Mouse (Mus musculus): ENCODE measurements at regions not wholly inside any gene's neighbourhood (a gene's known extent, or its start where the extent isn't known, plus 50 kb on each side); places are given as distances from the start of the nearest gene placed in this dataset.

DNA sequence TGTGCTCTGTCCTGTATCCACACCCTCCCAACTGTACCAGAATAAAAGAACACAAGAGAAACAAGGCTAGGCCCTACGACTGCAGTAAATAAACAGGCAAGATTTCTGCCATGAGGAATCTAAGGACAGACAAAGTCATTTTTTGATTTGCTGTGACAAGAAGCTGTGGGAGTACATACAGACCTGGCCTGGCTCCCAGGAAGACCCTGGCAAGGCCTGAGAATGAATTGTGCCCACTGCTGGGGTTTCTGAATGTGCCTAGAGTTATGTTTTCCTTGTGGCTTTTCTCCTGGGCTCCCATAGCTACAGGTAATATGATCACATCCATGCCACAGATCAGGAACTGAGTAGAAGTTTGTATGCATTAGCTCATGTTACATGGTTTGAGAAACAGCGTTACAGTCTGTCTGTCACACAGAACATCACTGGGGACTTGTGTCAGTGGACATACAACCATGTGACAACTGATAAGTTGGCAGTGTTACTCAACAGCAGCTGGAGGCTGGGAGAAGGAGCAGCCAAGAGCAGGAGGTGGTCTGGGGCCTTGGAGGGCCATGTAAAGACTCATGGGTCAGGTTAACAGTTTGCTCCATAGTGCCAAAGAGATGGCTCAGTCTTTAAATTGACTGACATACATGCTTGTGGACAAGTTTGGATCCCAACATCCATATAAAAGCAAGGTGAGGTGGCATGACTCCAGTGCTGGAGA lies 285.6 kb upstream of the Eif4g2 start:
- Histone ChIP-seq H3K4me1 (replicated peaks; ENCODE audit: control insufficient read depth, insufficient read depth, low read length) (no peaks in the 10 kb centered on the region), H3K27me3 (ENCODE audit: control insufficient read depth, insufficient read depth, low read length) (no peaks in the 10 kb centered on the region), H3K27ac (ENCODE audit: control insufficient read depth, insufficient read depth, low read length) (no peak overlapping the region), H3K4me3 (ENCODE audit: control insufficient read depth, insufficient read depth, low read length) (no peak overlapping the region), H3K36me3 (ENCODE audit: control insufficient read depth, insufficient read depth, low read length) (no peaks in the 10 kb centered on the region)
- no peak for TF ChIP-seq POLR2A (IDR thresholded peaks at IDR 0.05; ENCODE audit: control insufficient read depth, extremely low read depth, insufficient read depth, low read length, poor library complexity)
- no peak for TF ChIP-seq CTCF (IDR thresholded peaks at IDR 0.05; ENCODE audit: borderline replicate concordance, control insufficient read depth, extremely low read depth, insufficient read depth, low read length, poor library complexity)
- 98% methylated on average over 2 of the region's 2 CpGs for WGBS
- no peak for DNase-seq

GRCm38 (mm10) chr7:111366951-111367653 lies 284.3 kb upstream of the Eif4g2 start:
- Histone ChIP-seq H3K4me1 (replicated peaks; ENCODE audit: control insufficient read depth, insufficient read depth, low read length) (no peaks in the 10 kb centered on the region), H3K36me3 (ENCODE audit: control insufficient read depth, insufficient read depth, low read length) (no peaks in the 10 kb centered on the region), H3K27ac (ENCODE audit: control insufficient read depth, insufficient read depth, low read length) (no peak overlapping the region), H3K4me3 (ENCODE audit: control insufficient read depth, insufficient read depth, low read length) (no peak overlapping the region), H3K27me3 (ENCODE audit: control insufficient read depth, insufficient read depth, low read length) (no peaks in the 10 kb centered on the region)
- 94% methylated on average over 4 of the region's 4 CpGs for WGBS
- DNase-seq, result no peak
- TF ChIP-seq CTCF (IDR thresholded peaks at IDR 0.05; ENCODE audit: borderline replicate concordance, control insufficient read depth, extremely low read depth, insufficient read depth, low read length, poor library complexity) (no peak), POLR2A (IDR thresholded peaks at IDR 0.05; ENCODE audit: control insufficient read depth, extremely low read depth, insufficient read depth, low read length, poor library complexity) (no peak)

- H3K4me1 ChIP-seq (replicated peaks; ENCODE audit: control insufficient read depth, insufficient read depth, low read length), result no peaks in the 10 kb centered on the region
- no peaks in the 10 kb centered on the region for H3K36me3 ChIP-seq (ENCODE audit: control insufficient read depth, insufficient read depth, low read length)
- no peak overlapping the region for H3K27ac ChIP-seq (ENCODE audit: control insufficient read depth, insufficient read depth, low read length)
- no peak for DNase-seq
- no peaks in the 10 kb centered on the region for H3K27me3 ChIP-seq (ENCODE audit: control insufficient read depth, insufficient read depth, low read length)
- WGBS, result 79% methylated on average over 5 of the region's 5 CpGs
- H3K4me3 ChIP-seq (ENCODE audit: control insufficient read depth, insufficient read depth, low read length), result no peak overlapping the region
- TF ChIP-seq CTCF (IDR thresholded peaks at IDR 0.05; ENCODE audit: borderline replicate concordance, control insufficient read depth, extremely low read depth, insufficient read depth, low read length, poor library complexity), result no peak
- no peak for TF ChIP-seq POLR2A (IDR thresholded peaks at IDR 0.05; ENCODE audit: control insufficient read depth, extremely low read depth, insufficient read depth, low read length, poor library complexity)
These were observed 282.6 kb upstream of the Eif4g2 start for GRCm38 (mm10) chr7:111365384-111365783.

DNA sequence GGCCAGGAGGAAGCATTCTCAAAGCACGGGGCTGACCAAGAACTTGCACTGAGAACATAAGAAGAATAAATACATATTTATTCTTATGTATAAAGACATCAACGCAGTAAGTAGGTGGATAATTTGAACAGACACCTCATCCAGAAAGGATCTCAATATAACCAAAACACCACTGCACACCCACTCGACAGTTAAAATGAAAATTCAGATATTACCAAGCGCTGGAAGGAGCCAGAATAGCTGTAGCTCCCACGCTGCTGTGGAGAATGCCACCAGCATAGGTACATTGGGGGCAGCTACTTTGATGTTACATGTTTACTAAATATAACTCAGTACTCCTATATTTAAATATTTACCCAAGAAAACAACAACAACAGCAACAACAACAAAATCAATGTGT lies 280.4 kb upstream of the Eif4g2 start:
- no peak overlapping the region for H3K27ac ChIP-seq (ENCODE audit: control insufficient read depth, insufficient read depth, low read length)
- DNase-seq, result no peak
- WGBS, result 90% methylated on average over 5 of the region's 5 CpGs
- no peak overlapping the region for H3K4me3 ChIP-seq (ENCODE audit: control insufficient read depth, insufficient read depth, low read length)
- no peaks in the 10 kb centered on the region for H3K4me1 ChIP-seq (replicated peaks; ENCODE audit: control insufficient read depth, insufficient read depth, low read length)
- TF ChIP-seq CTCF (IDR thresholded peaks at IDR 0.05; ENCODE audit: borderline replicate concordance, control insufficient read depth, extremely low read depth, insufficient read depth, low read length, poor library complexity) (no peak), POLR2A (IDR thresholded peaks at IDR 0.05; ENCODE audit: control insufficient read depth, extremely low read depth, insufficient read depth, low read length, poor library complexity) (no peak)
- H3K36me3 ChIP-seq (ENCODE audit: control insufficient read depth, insufficient read depth, low read length), result no peaks in the 10 kb centered on the region
- H3K27me3 ChIP-seq (ENCODE audit: control insufficient read depth, insufficient read depth, low read length), result no peaks in the 10 kb centered on the region

- no peak overlapping the region for H3K4me3 ChIP-seq (ENCODE audit: control insufficient read depth, insufficient read depth, low read length)
- 81% methylated on average over 4 of the region's 4 CpGs for WGBS
- H3K4me1 ChIP-seq (replicated peaks; ENCODE audit: control insufficient read depth, insufficient read depth, low read length), result no peaks in the 10 kb centered on the region
- TF ChIP-seq POLR2A (IDR thresholded peaks at IDR 0.05; ENCODE audit: control insufficient read depth, extremely low read depth, insufficient read depth, low read length, poor library complexity) (no peak), CTCF (IDR thresholded peaks at IDR 0.05; ENCODE audit: borderline replicate concordance, control insufficient read depth, extremely low read depth, insufficient read depth, low read length, poor library complexity) (no peak)
- no peak overlapping the region for H3K27ac ChIP-seq (ENCODE audit: control insufficient read depth, insufficient read depth, low read length)
- DNase-seq, result no peak
- H3K27me3 ChIP-seq (ENCODE audit: control insufficient read depth, insufficient read depth, low read length), result no peaks in the 10 kb centered on the region
- no peaks in the 10 kb centered on the region for H3K36me3 ChIP-seq (ENCODE audit: control insufficient read depth, insufficient read depth, low read length)
These were observed 279.8 kb upstream of the Eif4g2 start for GRCm38 (mm10) chr7:111362646-111363045.

- TF ChIP-seq POLR2A (IDR thresholded peaks at IDR 0.05; ENCODE audit: control insufficient read depth, extremely low read depth, insufficient read depth, low read length, poor library complexity), result no peak
- no peak for TF ChIP-seq CTCF (IDR thresholded peaks at IDR 0.05; ENCODE audit: borderline replicate concordance, control insufficient read depth, extremely low read depth, insufficient read depth, low read length, poor library complexity)
- H3K27ac ChIP-seq (ENCODE audit: control insufficient read depth, insufficient read depth, low read length), result no peak overlapping the region
- no peak overlapping the region for H3K4me3 ChIP-seq (ENCODE audit: control insufficient read depth, insufficient read depth, low read length)
- 53% methylated on average over 2 of the region's 2 CpGs for WGBS
- H3K36me3 ChIP-seq (ENCODE audit: control insufficient read depth, insufficient read depth, low read length), result no peaks in the 10 kb centered on the region
- no peak for DNase-seq
- no peaks in the 10 kb centered on the region for H3K27me3 ChIP-seq (ENCODE audit: control insufficient read depth, insufficient read depth, low read length)
- no peaks in the 10 kb centered on the region for H3K4me1 ChIP-seq (replicated peaks; ENCODE audit: control insufficient read depth, insufficient read depth, low read length)
These were observed 272.3 kb upstream of the Eif4g2 start for GRCm38 (mm10) chr7:111355088-111355656.

Data from thymus, adult 2 months (tissue).